Mouse (Mus musculus): ENCODE results near the gene Fxyd4. TPM values are rescaled to one million over a fixed set of nuclear protein-coding genes. Genes with fewer than 3 reads are reported as not detected.

The Fxyd4 gene
- polyA plus RNA-seq, 1 experiment from 2014 or later, result 0.28 TPM

GRCm38 (mm10) chr6:117906590-117907271, 30.8 kb downstream of the Fxyd4 start:
- H3K27me3 ChIP-seq, result no peaks in the 10 kb centered on the region
- DNase-seq (ENCODE audit: low read depth, low spot score) (peak; percentile 91), ATAC-seq (peak; percentile 88)
- in situ Hi-C loops (cut with MboI; ENCODE audit: low pct_unique_long_range_greater_than_20kb), result no loop called here
- ChIA-PET CTCF (interaction anchor here (1.2 to 3.9 kb wide), 2 partner anchors 8 to 14 kb away, joined by 4 to 14 read pairs; no protein-coding TSS in a partner anchor), POLR2A (interaction anchor here (1.1 to 1.4 kb wide), 2 partner anchors 11 to 26 kb away, joined by 5 to 7 read pairs; no protein-coding TSS in a partner anchor)
- TF ChIP-seq CTCF (IDR thresholded peaks at IDR 0.05), result no peak

GRCm38 (mm10) chr6:117906015-117906531, 31.4 kb downstream of the Fxyd4 start:
- CTCF ChIA-PET, result interaction anchor here (1.2 to 3.9 kb wide), 2 partner anchors 9 to 15 kb away, joined by 4 to 14 read pairs; no protein-coding TSS in a partner anchor

GRCm38 (mm10) chr6:117905260-117905930, 32.1 kb downstream of the Fxyd4 start:
- ChIA-PET CTCF (interaction anchor here (0.7 to 3.9 kb wide), 4 partner anchors 10 to 16 kb away, joined by 3 to 14 read pairs (median 4); no protein-coding TSS in a partner anchor), POLR2A (interaction anchor here (1.4 kb wide), 1 partner anchor 13 kb away, joined by 7 read pairs; no protein-coding TSS in a partner anchor)
- DNase-seq (ENCODE audit: low read depth, low spot score) (no peak), ATAC-seq (no peak)
- TF ChIP-seq CTCF (IDR thresholded peaks at IDR 0.05), result no peak
- in situ Hi-C loops (cut with MboI; ENCODE audit: low pct_unique_long_range_greater_than_20kb), result no loop called here
- no peaks in the 10 kb centered on the region for H3K27me3 ChIP-seq

More at GRCm38 (mm10) chr6:117906015-117906531, 31.4 kb downstream of the Fxyd4 start:
- POLR2A ChIA-PET, result interaction anchor here (1.4 kb wide), 1 partner anchor 12 kb away, joined by 7 read pairs; no protein-coding TSS in a partner anchor
- ATAC-seq, result no peak
- no peak for TF ChIP-seq CTCF (IDR thresholded peaks at IDR 0.05)
- in situ Hi-C loops (cut with MboI; ENCODE audit: low pct_unique_long_range_greater_than_20kb), result no loop called here
- no peak for DNase-seq (ENCODE audit: low read depth, low spot score)
- no peaks in the 10 kb centered on the region for H3K27me3 ChIP-seq

GRCm38 (mm10) chr6:117903836-117904235, 33.7 kb downstream of the Fxyd4 start:
- no peak for ATAC-seq
- POLR2A ChIA-PET, result no interaction called here
- TF ChIP-seq CTCF (IDR thresholded peaks at IDR 0.05), result no peak
- H3K27me3 ChIP-seq, result no peaks in the 10 kb centered on the region
- CTCF ChIA-PET, result interaction anchor here (0.8 to 3.9 kb wide), 2 partner anchors 11 to 17 kb away, joined by 3 to 14 read pairs; no protein-coding TSS in a partner anchor
- no peak for DNase-seq (ENCODE audit: low read depth, low spot score)
- in situ Hi-C loops (cut with MboI; ENCODE audit: low pct_unique_long_range_greater_than_20kb), result no loop called here

- ChIA-PET CTCF (no interaction called here), POLR2A (interaction anchor here (0.7 kb wide), 1 partner anchor 23 kb away, joined by 3 read pairs; no protein-coding TSS in a partner anchor)
- in situ Hi-C loops (cut with MboI; ENCODE audit: low pct_unique_long_range_greater_than_20kb), result no loop called here
- H3K27me3 ChIP-seq, result no peaks in the 10 kb centered on the region
- ATAC-seq (no peak), DNase-seq (ENCODE audit: low read depth, low spot score) (no peak)
- no peak for TF ChIP-seq CTCF (IDR thresholded peaks at IDR 0.05)
Observed at GRCm38 (mm10) chr6:117902556-117902955, 34.9 kb downstream of the Fxyd4 start.

- DNase-seq (ENCODE audit: low read depth, low spot score) (no peak), ATAC-seq (no peak)
- no peaks in the 10 kb centered on the region for H3K27me3 ChIP-seq
- CTCF ChIA-PET, result interaction anchor here (1.3 kb wide), 1 partner anchor 14 kb away, joined by 3 read pairs; no protein-coding TSS in a partner anchor
- TF ChIP-seq CTCF (IDR thresholded peaks at IDR 0.05), result no peak
- POLR2A ChIA-PET, result no interaction called here
- in situ Hi-C loops (cut with MboI; ENCODE audit: low pct_unique_long_range_greater_than_20kb), result no loop called here
Observed at GRCm38 (mm10) chr6:117901510-117902402, 35.7 kb downstream of the Fxyd4 start.

GRCm38 (mm10) chr6:117900126-117901080, 37.1 kb downstream of the Fxyd4 start, which contains the start of gene Hnrnpf:
TSS of gene Hnrnpf (plus strand) at chr6:117900324.
- CTCF ChIA-PET, result interaction anchor here (1.3 to 2.0 kb wide), 2 partner anchors 9 to 12 kb away, joined by 3 to 5 read pairs; no protein-coding TSS in a partner anchor
- no peak for TF ChIP-seq CTCF (IDR thresholded peaks at IDR 0.05)
- no peak for ATAC-seq
- in situ Hi-C loops (cut with MboI; ENCODE audit: low pct_unique_long_range_greater_than_20kb), result no loop called here
- no peaks in the 10 kb centered on the region for H3K27me3 ChIP-seq
- POLR2A ChIA-PET, result no interaction called here
- DNase-seq (ENCODE audit: low read depth, low spot score), result no peak

- POLR2A ChIA-PET, result no interaction called here
- CTCF ChIA-PET, result no interaction called here
- H3K27me3 ChIP-seq, result no peaks in the 10 kb centered on the region
- no peak for ATAC-seq
- DNase-seq (ENCODE audit: low read depth, low spot score), result no peak
- no peak for TF ChIP-seq CTCF (IDR thresholded peaks at IDR 0.05)
- in situ Hi-C loops (cut with MboI; ENCODE audit: low pct_unique_long_range_greater_than_20kb), result no loop called here
Observed at GRCm38 (mm10) chr6:117897800-117898199, 39.7 kb downstream of the Fxyd4 start.

GRCm38 (mm10) chr6:117893435-117893834, 44.1 kb downstream of the Fxyd4 start:
- no peak for DNase-seq (ENCODE audit: low read depth, low spot score)
- no peaks in the 10 kb centered on the region for H3K27me3 ChIP-seq
- CTCF ChIA-PET, result interaction anchor here (1.2 to 1.4 kb wide), 3 partner anchors 11 to 17 kb away, joined by 3 to 4 read pairs (median 3); no protein-coding TSS in a partner anchor
- POLR2A ChIA-PET, result no interaction called here
- in situ Hi-C loops (cut with MboI; ENCODE audit: low pct_unique_long_range_greater_than_20kb), result no loop called here
- ATAC-seq, result no peak
- no peak for TF ChIP-seq CTCF (IDR thresholded peaks at IDR 0.05)

Data from Patski (cell line).